Mouse (Mus musculus) spleen, adult 2 months (tissue): Measurements from ENCODE around the gene Suox.

Source experiments
- CTCF ChIP-seq: fragments of 200-500 bp; IDR thresholded peaks from 2 replicates; pipeline ENCODE4 v1.5.1; 2011; ENCODE audit warnings: mild to moderate bottlenecking, inconsistent platforms; ENCODE audit not compliant: insufficient read depth, insufficient read length, insufficient replicate concordance; ENCODE audit errors: extremely low read depth
- POLR2A ChIP-seq: fragments of 200-500 bp; IDR thresholded peaks from 2 replicates; pipeline ENCODE4 v1.6.1; 2011; ENCODE audit warnings: low read depth, low read length, inconsistent platforms

DNA sequence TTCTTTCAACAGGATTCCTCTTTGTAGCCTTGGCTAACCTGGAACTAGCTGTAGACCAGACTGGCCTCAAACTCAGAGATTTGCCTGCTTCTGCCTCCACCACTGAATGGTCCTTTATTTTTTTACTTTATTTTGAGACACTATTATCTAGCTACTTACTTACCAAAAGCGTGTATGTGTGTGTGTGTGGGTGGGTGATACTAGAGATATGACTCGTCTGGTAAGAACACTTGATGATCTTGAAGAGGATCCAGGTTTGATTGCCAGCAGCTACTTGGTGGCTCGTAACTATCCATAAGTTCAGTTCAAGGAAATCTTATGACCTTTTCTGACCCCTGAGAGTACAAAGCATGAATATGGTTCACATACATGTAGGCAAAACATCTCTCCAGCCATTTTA lies 8.6 kb downstream of the Suox start:
- TF ChIP-seq CTCF = no peak
- TF ChIP-seq POLR2A = no peak
